Mouse (Mus musculus) E14TG2a.4 (cell line): ENCODE results near the gene Map3k4.

Experiments
- CTCF ChIP-seq: conservative IDR thresholded peaks from 2 replicates; pipeline ENCODE4 v1.5.1; 2014; ENCODE audit warnings: low read length
- NANOG ChIP-seq: IDR thresholded peaks from 2 replicates; pipeline ENCODE4 v1.6.1; 2014; ENCODE audit warnings: borderline replicate concordance, low read length, mixed read lengths
- POU5F1 ChIP-seq: IDR thresholded peaks from 2 replicates; pipeline ENCODE4 v1.6.1; 2014; ENCODE audit warnings: low read length, borderline replicate concordance

- TF ChIP-seq CTCF: no peak
- TF ChIP-seq NANOG: no peak
- TF ChIP-seq POU5F1: no peak
Observed at GRCm38 (mm10) chr17:12277297-12277696, 41.3 kb downstream of the Map3k4 start.
